Mouse (Mus musculus) spleen, adult 2 months (tissue): ENCODE results near the gene Abca7. TPM values are rescaled to one million over a fixed set of nuclear protein-coding genes. Genes with fewer than 3 reads are reported as not detected.

ENCODE experiments used
- DNase-seq, 2 experiments: peaks; one replicate each; pipeline versions ENCODE4 v3.0.0 to v3.0.0-alpha.2; 2012 to 2021; ENCODE audit warnings: low spot score in 2 of 2, low read depth in 1 of 2
- H3K27ac ChIP-seq: fragments of 200-500 bp; 2 replicates; pipeline ENCODE4 v1.5.1; 2012; ENCODE audit warnings: low read length, inconsistent platforms; ENCODE audit not compliant: insufficient read depth
- H3K27me3 ChIP-seq: fragments of 200-500 bp; 2 replicates; pipeline ENCODE4 v1.6.1; 2012; ENCODE audit warnings: mild to moderate bottlenecking, moderate library complexity, low read length, inconsistent platforms; ENCODE audit not compliant: control insufficient read depth, insufficient read depth
- H3K36me3 ChIP-seq: fragments of 200-500 bp; 2 replicates; pipeline ENCODE4 v1.6.1; 2012; ENCODE audit warnings: mild to moderate bottlenecking, low read length, inconsistent platforms; ENCODE audit not compliant: control insufficient read depth, insufficient read depth
- H3K4me1 ChIP-seq: fragments of 200-500 bp; 2 replicates; pipeline ENCODE4 v1.6.1; 2011; ENCODE audit warnings: inconsistent platforms; ENCODE audit not compliant: control insufficient read depth, insufficient read depth, insufficient read length
- H3K4me3 ChIP-seq: fragments of 200-500 bp; 2 replicates; pipeline ENCODE4 v1.5.1; 2011; ENCODE audit warnings: mild to moderate bottlenecking, inconsistent platforms; ENCODE audit not compliant: insufficient read depth, insufficient read length; ENCODE audit errors: extremely low read depth
- CTCF ChIP-seq: fragments of 200-500 bp; IDR thresholded peaks from 2 replicates; pipeline ENCODE4 v1.5.1; 2011; ENCODE audit warnings: mild to moderate bottlenecking, inconsistent platforms; ENCODE audit not compliant: insufficient read depth, insufficient read length, insufficient replicate concordance; ENCODE audit errors: extremely low read depth
- POLR2A ChIP-seq: fragments of 200-500 bp; IDR thresholded peaks from 2 replicates; pipeline ENCODE4 v1.6.1; 2011; ENCODE audit warnings: low read depth, low read length, inconsistent platforms
- WGBS: fragments of 180-500 bp; shearing (Covaris S2); methylation state at CpG from one replicate; pipeline ENCODE4 v1.1.7; 2018; 5-methylcytosine and 5-hydroxymethylcytosine counted together
- polyA plus RNA-seq: library from polyadenylated mRNA; depleted of rRNA; stranded (reverse); fragments of >200 nt; gene quantifications from 2 replicates; pipeline ENCODE4 v1.2.3, GENCODE M21; 2012

Gene Abca7
- polyA plus RNA-seq, 1 experiment = 50.4 TPM

DNA sequence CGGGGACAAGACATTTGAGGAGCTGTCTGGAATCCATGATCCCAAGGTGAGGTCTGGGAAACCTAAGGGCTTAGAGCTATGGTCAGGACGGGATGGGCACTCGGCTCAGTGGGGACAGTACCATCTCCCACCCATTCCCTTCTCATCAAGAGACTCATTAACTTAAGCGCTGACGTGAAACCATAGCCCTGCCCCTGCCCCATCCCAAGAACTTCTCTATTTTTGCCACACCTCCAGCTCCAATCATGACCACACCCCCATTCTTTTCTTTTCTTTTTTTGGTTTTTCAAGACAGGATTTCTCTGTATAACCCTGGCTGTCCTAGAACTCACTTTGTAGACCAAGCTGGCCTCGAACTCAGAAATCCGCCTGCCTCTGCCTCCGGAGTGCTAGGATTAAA is 21.6 kb upstream of the Abca7 start:
- Histone ChIP-seq H3K27ac (no peak overlapping the region), H3K4me3 (no peak overlapping the region), H3K4me1 (no peaks in the 10 kb centered on the region; the same call in 1 of the 2 replicates), H3K27me3 (peaks cover 10% of the 10 kb centered on the region), H3K36me3 (peaks cover 40% of the 10 kb centered on the region)
- TF ChIP-seq POLR2A = no peak
- no peak for TF ChIP-seq CTCF
- 74% methylated on average over 8 of the region's 8 CpGs for whole genome bisulfite sequencing
- no peak for DNase-seq

DNA sequence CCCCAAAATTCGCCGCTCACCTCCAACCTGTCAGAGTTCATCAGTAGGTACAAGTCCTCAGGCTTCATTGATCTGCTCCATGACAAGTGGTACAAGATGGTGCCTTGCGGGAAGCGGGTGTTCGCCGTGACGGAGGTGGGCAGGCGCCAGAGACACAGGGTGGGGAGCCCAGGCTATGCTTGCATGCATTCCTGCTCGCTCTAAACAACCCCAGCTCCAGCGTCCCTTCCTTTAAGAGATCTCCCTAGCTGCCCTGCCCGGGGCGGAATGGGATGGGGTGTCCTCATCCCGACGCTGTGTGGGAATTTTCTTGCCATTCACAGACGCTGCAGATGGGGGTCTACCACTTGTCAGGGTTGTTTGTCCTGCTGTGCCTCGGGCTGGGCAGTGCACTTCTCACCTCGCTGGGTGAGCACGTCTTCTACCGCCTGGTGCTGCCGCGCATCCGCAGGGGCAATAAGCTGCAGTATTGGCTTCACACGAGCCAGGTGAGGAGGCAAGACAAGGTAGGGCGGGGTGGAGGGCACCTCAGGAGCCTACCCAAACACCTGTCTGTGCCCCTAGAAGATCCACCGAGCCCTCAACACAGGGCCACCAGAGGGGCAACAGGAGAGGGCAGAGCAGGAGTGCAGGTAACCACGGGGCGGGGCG is 20.1 kb upstream of the Abca7 start:
- no peak overlapping the region for H3K27ac ChIP-seq
- H3K36me3 ChIP-seq = peaks cover 40% of the 10 kb centered on the region
- peaks cover 2% of the 10 kb centered on the region; the same call in 1 of the 2 replicates for H3K27me3 ChIP-seq
- no peak overlapping the region for H3K4me3 ChIP-seq
- no peak for DNase-seq
- no peak for TF ChIP-seq CTCF
- TF ChIP-seq POLR2A = no peak
- WGBS = 96% methylated on average over 28 of the region's 28 CpGs
- no peaks in the 10 kb centered on the region for H3K4me1 ChIP-seq

DNA sequence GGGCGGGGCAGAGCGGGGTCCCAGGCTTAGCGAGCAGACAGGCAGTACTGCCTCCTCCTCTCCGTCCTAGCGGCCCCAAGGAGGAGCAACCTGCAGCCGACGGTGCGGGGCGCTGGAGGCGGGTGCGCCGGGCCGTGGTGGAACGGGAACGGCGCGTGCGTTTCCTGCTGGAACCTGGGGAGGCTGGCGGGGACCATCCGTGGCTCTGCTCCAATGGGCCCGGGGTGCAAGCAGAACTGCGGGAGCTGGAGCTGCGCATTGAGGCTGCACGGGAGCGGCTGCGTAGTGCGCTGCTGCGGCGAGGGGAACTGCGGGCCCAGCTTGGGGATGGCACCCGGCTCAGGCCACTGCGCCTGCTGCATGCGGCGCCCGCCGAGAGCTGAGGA is 19.6 kb upstream of the Abca7 start:
- no peaks in the 10 kb centered on the region for H3K4me1 ChIP-seq
- DNase-seq = no peak
- H3K27me3 ChIP-seq = no peaks in the 10 kb centered on the region
- no peak overlapping the region for H3K4me3 ChIP-seq
- whole genome bisulfite sequencing = 95% methylated on average over 33 of the region's 36 CpGs
- peaks cover 40% of the 10 kb centered on the region for H3K36me3 ChIP-seq
- no peak overlapping the region for H3K27ac ChIP-seq
- TF ChIP-seq POLR2A (no peak), CTCF (no peak)

DNA sequence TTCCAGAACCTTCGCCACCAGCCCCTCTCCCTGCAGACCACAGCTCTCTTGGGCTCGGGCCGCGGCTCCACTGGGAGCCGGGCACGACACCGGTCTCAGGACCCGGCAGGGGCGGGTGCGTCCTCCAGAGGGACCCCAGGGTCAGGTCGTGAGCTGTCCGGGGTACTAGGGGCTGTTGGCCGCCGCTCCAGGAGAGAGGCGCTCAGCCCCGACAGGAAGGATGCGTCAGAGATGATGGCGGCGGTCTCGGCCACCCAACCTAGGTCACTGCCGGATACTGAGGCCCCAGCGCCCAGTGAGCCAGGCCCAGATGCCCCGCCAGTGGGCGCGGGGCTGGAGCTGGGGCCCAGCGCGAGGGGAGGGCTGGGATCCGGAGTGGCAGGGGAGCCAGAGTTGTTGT is 19.0 kb upstream of the Abca7 start:
- no peak overlapping the region for H3K27ac ChIP-seq
- H3K4me3 ChIP-seq = no peak overlapping the region
- H3K36me3 ChIP-seq = peaks cover 40% of the 10 kb centered on the region
- H3K4me1 ChIP-seq = 0 out of 2 replicates have a peak, but pooled peaks cover 2% of the 10 kb centered on the region
- 97% methylated on average over 28 of the region's 28 CpGs for WGBS
- no peaks in the 10 kb centered on the region for H3K27me3 ChIP-seq
- no peak for TF ChIP-seq POLR2A
- no peak for TF ChIP-seq CTCF
- DNase-seq = no peak

DNA sequence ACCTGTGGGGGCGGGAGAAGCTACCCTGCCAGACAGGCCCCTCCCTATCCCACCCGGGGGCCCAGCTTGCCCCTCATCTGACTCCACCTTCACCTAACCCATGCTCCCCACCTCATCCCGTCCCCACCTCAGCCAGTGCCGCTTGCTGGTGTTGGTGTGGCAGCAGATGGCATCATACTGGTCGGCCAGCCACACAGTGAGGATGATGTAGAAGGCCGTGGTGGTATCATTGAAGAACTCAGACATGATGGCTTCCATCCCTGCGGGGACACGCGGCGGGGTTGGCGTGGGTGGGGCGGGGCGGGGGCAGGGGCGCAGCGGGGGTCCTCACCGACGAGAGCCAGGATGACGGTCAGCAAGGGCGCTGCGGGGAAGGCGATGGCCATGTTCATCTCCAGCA is 18.2 kb upstream of the Abca7 start:
- no peak for DNase-seq
- WGBS = 97% methylated on average over 21 of the region's 21 CpGs
- peaks cover 8% of the 10 kb centered on the region; the same call in 1 of the 2 replicates for H3K4me1 ChIP-seq
- no peak overlapping the region for H3K27ac ChIP-seq
- H3K4me3 ChIP-seq = no peak overlapping the region
- H3K27me3 ChIP-seq = no peaks in the 10 kb centered on the region
- peaks cover 40% of the 10 kb centered on the region for H3K36me3 ChIP-seq
- TF ChIP-seq CTCF (no peak), POLR2A (no peak)

DNA sequence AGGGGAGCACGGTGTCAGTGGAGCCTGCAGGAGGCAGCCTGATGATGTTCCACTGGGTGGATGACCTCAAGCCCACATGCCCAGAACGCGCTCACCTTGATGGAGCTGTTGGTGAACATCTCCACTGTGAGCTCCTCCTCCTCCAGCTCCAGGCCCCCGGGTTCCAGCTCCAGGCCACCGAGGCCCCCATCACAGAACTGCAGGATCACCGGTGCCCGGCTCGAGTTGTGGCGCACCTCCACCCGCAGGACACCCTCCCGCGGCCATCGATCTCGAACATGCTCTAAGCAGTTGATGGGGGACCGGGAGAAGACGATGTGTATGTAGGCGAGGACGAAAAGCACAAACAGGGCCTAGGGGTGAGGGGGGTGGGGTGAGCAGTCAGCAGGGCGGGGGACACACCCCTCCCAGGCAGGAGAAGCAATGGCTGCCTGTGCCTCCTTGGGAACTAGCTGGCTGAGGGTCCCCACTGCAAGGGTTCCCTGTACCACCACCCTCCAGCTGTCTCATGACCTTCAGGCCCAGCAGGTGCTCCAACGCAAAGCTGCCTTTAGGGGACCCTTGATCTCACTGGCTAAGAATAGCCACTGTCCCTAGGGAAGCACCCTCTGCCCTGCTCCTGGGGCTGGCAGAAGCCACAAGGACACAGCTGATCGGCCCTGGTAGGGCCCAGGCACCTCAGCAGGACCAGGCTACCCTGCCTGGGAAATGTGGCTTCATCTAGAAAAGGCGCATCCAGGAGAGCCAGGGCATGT is 16.7 kb upstream of the Abca7 start:
- Histone ChIP-seq H3K27ac (no peak overlapping the region), H3K4me3 (no peak overlapping the region), H3K4me1 (peaks cover 13% of the 10 kb centered on the region; the same call in 1 of the 2 replicates), H3K27me3 (no peaks in the 10 kb centered on the region), H3K36me3 (peaks cover 40% of the 10 kb centered on the region)
- no peak for TF ChIP-seq CTCF
- TF ChIP-seq POLR2A = no peak
- DNase-seq = no peak
- WGBS = 90% methylated on average over 22 of the region's 22 CpGs

DNA sequence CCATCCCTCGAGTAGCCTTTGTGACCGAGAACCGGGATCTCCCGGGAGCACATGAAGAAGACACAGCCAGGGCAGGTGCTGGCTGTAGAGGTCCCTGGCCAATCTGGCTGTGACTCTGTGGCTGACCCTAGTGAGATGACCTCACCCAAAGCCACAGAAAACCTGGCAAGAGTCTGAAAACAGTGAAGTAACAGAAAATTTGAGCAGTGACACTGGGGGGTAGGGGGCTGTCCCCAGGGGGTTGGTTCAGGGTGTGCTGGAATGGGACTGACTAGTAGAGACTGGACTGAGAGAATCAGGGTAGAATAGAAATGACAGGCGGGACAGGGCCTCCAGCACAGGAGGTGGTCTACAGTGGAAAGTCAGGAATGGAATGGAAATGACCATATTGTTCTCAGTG is 13.1 kb upstream of the Abca7 start:
- no peaks in the 10 kb centered on the region for H3K27me3 ChIP-seq
- peaks cover 11% of the 10 kb centered on the region for H3K36me3 ChIP-seq
- H3K4me3 ChIP-seq = peak overlapping the region; percentile 77; the same call in 1 of the 2 replicates
- 67% methylated on average over 5 of the region's 5 CpGs for WGBS
- no peak for DNase-seq
- H3K27ac ChIP-seq = peak overlapping the region; percentile 80; the same call in 1 of the 2 replicates
- TF ChIP-seq POLR2A (no peak), CTCF (no peak)
- peaks cover 28% of the 10 kb centered on the region; the same call in 1 of the 2 replicates for H3K4me1 ChIP-seq
